Mouse (Mus musculus): ENCODE data around the gene Tln1.
"Not testable (repeated sequence)": the region's sequence is repeated elsewhere in the genome, so short reads cannot be mapped to it uniquely, and the experiment has no call there.

The Tln1 gene

DNA sequence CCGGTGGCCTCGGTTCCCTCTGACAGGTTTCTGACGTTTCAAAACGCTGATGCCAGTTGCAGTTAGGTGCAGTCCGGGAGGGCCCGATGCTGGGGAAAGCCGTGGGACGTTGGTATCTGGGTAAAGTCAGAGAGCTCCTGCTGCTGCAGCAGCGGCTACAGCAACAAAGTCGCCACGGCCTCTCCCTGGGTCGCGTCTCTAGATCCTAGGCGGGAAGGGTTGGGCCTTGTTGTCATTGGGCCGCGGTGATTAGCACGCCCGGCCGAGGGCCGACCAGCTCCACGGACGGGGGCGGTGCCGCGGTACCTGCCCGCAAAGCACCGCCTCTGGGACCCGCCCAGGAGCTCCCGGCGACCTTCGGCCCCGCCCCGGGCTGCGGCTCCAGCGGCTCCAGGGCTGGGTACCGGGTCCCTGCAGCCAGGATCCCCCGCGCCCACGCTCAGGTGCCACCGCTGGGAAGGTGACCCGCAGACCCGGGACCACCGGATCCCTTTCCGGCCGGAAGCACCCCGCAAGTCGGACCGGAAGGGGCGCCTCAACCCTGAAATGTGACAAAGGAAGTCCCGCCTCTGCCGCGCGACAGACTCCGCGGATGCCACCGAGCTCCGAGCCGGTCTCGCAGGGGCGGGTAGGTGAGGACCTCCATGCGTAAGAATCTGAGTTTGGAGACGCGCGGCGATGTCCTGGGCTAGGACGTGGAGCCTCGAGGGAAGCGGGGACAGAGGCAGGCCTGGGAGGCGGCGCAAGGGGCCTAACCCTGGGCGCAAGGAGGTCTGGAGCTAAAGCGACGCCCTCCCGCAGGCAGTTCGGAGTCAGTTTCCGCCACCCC is 16.1 kb upstream of the Tln1 start, which contains the start of the genes Rgp1 and Gba2:
Rgp1 (plus strand) TSS at position 340 of the 829 bp plus-strand sequence.
Gba2 (minus strand) TSS at position 498 of the 829 bp plus-strand sequence.
- DNase-seq (ENCODE audit: low read depth), result no peak

DNA sequence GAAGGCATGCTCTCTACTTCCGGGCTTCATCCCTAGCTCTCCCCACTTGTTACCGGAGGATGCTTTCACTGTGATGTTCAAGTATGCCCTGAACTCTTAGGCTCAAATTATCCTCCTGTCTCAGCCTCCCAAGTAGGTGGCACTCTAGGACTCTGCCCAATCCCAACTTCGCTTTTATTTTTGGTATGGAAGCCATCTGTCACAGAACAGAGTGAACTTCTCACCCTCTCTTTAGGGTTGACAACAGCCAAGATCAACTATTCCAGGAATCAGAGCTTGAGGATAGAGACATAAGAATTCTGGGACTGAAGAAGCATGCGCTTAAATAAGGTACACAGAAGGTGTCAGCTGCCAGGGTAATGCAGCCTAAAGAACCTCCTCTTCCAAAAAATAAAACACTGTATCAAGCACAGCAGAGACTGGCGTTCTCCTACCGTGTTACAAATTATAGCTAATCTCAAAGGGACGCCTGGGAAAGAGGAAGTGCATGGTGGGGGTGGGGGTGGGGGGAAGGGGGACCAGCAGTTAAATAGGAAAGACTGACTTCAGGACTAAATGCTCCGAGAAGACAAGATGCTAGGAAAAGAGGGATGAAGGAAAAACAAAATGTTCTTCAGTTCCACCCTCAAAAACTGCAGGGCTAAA is 14.9 kb upstream of the Tln1 start:
- DNase-seq (ENCODE audit: low read depth), result no peak

DNA sequence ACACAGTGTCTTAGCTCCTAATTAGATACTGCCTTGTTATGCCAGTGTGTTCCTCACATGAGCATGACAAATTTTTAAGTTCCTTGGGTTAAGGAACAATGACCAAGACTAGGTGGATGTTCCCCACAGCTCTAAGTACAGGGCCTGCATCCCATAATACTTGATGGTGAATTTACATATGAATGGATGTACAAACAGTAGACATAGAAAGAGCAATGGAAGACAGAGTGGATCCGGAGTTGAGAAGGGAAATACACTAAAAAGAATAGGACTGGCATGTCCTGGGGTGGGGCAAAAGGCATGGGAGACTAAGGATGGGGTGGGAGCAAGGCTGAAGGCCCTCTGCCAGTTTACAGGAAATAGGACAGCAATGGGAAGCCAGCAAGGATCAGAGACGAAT is 12.9 kb upstream of the Tln1 start:
- DNase-seq (ENCODE audit: low read depth), result no peak

DNA sequence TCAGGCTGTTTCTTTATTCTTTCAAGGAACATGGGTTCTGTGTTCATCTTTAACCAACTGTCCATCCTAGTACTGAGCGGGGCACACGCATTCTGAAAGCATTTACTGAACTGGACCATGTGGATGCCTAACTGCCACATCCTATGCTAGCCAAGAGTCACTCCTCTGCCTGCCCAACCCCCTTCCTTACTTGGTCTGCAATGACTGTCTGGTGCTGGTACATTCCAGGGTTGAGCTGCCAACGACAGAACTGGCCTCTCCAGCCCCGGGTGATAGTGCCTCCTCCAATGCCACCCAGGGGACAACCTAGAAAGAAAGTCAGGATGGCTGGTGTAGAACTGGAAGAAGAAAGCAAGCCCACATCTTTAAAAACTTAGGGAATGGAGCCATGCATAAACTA is 11.1 kb upstream of the Tln1 start:
- DNase-seq (ENCODE audit: low read depth), result no peak

DNA sequence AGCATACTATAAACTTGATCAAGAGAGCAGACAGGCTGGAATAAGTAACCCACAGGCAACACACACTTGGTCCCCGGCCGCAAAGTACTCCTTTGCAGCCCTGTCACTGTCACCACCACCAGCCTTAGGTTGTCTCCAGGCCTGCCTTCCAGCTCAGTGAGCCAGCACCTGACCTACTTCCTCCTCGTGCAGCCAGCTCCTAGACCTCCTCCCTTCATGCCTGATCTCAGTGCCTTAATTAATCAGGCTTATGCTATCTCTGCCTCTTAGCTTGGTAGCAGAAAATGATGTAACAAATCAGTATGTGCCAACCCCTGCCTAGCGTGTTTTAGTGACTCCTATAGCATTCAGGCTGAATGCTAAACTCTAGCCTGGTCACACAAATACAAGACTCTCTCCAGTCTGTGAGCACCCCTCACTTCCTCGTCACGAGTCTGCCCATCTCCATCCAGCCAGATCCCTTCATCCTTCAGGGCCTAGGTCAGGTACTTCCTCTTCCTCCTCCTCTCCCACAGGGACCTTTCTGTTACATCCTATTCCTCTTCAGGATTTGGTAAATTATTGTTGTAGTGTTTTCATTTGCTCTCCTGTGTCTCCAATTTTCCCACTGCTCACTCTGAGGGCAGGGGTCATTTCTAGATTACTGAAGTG is 9.0 kb upstream of the Tln1 start:
- no peak for DNase-seq (ENCODE audit: low read depth)

DNA sequence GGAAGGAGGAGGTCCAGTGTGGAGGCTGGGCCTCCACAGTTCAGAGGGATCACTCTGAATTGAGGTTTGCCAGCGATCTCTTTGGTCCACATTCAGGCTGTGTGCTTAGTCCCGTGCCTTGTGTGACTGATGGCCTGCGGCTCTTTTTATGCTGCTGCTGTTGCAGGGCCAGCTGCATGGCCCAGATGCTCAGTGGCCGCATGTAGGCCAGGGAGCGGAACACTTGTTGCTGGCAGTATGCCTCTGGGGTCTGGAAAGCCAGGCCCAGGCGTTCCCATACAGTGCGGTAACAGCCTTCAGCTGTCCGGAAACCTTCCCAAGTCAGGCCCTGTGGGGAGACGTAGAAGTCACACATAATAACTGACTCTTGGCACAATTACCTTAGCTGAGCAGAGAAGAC is 4.6 kb upstream of the Tln1 start:
- no peak for DNase-seq (ENCODE audit: low read depth)

DNA sequence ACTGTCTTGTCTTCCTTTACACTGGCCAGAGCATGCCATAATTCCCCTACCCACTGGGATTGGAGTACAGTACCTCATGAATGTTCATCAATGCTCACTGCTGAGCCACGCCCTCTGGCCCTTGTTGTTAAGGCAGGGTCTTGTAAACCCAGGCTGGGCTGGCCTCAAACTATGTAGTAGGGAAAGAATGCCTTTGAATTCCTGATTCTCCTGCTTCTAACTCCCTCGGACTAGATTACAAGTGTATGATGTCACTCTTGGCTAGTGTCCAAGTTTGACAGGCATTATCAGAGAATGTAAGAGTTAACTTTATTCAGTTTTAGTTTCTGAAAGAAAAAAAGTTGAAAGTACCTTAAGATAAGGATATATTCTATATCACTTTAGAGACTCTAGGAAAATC is 1.7 kb upstream of the Tln1 start:
- DNase-seq (ENCODE audit: low read depth), result no peak

DNA sequence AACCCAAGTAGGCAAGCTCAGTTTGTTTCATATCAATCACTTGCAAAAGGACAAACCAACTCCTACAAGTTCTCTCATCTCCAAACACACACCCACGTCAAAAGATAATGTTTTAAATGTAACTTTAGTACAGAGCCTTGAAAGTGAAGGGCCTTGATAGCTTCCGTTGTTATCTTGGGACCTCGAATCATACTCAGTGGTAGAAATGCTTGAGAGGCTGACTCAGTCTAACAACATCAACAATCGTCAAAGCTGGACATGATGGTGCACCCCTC is 1.0 kb upstream of the Tln1 start:
- DNase-seq (ENCODE audit: low read depth), result no peak

DNA sequence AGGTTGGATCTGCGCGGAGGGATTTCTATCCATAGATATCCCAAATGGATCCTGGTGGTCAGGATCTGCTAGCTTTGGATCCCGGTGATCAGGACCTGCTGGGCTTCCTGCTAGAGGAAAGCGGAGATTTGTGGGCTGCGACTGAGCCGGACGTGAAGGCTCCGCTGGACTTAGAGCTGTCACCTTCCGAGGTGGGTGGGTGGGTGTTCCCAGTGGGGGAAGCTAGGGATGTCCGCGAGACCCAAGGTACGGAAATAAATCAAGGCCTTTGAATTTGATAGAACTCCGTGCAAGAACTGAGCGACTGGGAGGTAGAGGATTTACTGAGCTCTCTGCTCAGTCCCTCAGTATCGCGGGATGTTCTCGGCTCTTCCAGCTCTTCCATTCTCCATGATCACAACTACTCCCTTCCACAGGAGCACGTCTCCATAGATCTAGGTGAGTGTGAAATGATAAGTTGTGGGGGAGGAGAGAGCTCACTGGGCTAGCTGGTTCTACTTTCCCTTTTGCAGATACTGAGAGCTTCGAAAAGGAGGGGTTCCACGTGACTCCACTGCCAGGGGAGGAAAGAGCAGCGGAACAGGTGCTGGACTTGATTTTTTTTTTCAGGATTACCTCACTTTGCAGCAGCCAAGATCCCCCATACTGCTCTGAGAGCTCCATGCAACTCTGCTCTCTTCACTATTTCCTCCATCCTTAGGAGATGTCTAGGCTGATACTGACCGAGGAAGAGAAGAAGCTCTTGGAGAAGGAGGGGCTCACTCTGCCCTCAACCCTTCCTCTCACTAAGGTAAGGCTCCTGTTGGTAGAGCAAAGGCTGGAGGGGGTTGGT is 494 bp upstream of the Tln1 start:
- no peak for DNase-seq (ENCODE audit: low read depth)

DNA sequence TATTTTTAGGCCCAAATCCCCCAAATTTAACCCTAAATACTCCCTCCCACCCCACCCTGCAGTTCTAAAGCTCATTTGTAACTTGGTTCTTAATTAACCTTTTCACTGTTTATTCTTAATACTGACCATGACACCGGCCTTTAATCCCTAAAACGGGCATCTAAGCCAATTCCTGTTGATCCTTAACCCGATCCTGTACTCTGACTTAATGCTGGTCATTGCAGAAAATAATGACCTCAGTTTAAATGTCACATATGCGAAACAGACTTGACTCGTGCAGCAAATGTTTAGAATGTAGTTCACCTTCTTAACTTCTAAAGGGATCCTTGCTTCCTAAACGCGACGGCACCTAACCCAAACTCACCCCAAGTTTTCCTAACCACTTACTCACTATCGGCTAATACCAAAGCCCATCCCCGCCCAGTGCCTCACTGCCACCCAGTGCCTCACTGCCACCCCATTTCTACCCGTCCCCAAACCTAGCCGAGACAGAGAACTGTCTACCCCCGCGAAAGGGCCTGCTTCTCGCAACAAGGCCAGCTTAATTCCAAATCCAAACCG is 975 bp downstream of the Tln1 start:
- no peak for DNase-seq (ENCODE audit: low read depth)

DNA sequence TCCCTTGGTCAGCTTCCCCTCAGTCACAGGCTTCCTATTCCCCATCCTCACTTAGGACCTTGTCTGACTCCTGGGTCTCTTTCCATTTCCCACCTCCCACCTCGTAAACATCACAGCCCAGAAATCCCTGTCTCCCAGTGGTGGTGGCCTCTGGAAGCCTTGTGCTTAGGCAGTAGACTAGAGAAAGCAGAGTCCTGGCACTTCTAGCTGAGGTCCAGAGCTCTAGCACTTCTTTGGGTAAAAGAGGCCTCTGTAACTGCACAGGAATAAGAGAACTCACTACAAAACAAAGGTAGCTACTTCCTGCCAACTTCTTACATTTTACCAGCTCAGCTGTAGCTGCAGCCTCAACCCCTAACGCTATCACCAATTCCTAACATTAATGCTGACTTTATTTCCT is 1.5 kb downstream of the Tln1 start:
- no peak for DNase-seq (ENCODE audit: low read depth)

DNA sequence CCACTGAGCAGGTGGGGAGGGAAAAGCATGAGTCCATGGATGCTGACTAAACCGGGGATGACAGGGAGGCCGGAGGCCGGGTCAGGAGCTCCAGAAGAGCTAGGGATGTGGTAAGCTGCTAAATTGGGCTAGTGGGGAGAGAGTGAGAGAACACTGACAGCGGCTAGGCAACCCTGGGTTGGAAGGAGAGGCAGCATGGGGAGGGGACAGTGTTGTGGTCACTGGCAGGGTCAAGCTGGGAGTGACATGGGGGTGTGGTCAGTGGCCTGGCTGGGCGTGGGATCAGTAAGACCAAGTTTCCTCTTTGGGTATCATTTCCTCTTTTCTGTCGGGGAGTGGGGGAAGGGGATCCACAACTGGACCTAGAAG is 2.3 kb downstream of the Tln1 start:
- DNase-seq (ENCODE audit: low read depth), result no peak

DNA sequence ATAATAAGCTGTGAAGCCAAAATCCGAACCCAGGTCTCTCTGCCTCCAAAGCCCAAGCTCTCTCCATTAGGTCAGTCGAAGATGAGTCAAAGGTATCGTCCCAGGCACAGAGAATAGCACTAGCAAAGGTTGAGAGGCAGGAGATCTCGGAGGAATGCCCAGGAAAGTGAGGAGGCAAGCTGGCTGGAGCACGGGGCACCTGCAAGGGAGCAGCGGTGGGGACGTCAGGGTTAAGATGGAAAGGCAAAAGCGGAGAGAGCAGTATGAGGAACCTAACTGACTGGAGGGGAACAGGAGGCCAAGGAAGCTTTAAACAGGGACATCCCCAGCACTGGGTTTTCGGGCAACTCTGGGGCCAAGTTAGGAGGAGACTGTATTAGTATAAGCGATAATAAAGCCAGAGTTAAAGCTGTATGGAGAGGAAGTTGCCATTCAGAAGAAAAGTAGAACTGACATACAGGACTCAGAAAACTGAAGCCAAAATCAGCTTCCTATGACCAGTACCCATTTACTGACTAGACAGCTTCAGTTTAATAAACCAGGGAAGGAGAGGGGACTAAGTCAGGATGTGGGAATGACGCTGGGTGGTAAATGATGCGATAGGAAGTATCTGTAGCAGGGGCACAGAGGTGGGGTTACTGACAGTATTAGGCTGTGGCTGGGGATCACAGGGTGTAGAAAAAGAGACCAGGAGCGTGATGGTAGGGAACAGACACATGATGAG is 2.8 kb downstream of the Tln1 start:
- DNase-seq (ENCODE audit: low read depth), result no peak

DNA sequence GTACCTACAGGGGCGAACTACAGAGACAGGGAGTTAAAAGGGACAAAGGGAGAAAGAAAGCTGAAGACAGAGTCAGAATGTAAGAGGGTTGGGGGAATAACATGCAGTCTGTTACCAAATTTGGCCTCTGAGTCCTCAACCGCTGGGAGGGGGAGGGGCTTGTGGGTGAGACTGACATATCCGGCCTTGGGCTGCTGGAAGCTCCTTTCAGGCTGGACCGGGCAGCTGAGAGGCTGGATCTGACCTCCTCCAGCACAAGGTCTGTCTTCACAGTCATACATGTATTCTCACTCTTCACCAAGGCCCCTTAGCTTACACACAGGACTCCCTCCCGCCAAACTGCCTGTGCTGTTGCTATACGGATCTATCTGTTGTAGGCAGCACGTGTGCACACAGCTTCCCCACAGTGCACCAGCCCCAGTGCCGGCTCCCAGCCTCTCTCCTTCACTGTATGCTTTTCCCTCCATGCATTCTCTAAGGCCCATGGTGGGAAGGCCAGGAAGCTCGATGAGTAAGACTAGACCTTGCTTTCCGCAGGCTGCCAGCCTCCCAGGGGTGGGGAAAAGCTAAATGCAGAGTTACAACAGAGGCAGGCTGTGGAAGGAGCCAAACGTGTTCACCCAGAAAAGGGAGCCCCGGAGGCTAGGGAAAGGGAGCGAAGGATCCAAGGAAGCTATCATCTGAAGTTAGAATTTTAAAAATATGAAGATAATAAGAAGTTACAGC is 3.7 kb downstream of the Tln1 start:
- peak; percentile 56 for DNase-seq (ENCODE audit: low read depth)

DNA sequence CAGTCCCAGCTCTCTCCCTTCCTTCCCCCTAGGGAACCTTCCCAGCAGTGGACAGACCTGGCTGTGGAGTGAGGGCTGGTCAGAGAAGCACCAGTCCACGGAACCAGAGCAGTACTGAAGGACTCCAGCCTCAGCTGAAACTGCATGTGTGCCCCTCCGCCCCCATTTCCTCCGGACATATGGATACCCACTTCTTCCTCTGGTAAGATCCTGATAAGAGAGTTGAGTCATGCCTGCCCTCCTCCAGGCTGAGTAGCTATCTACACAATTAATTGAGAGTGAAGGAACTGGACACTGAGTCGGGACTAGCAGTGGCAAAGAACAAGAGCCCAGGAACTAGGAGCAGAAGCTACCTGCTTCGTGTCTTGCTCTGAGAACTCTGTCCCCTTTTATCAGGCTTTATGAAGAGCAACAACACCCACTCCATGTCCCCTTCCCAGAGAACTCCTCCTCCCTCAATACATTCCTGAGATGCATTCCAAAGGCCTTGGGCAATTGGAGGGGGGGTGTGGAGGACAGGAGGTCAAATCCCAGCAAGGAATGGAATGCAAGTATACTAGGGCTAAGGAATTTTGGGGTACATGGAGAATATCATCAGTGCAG is 4.4 kb downstream of the Tln1 start:
- no peak for DNase-seq (ENCODE audit: low read depth)

DNA sequence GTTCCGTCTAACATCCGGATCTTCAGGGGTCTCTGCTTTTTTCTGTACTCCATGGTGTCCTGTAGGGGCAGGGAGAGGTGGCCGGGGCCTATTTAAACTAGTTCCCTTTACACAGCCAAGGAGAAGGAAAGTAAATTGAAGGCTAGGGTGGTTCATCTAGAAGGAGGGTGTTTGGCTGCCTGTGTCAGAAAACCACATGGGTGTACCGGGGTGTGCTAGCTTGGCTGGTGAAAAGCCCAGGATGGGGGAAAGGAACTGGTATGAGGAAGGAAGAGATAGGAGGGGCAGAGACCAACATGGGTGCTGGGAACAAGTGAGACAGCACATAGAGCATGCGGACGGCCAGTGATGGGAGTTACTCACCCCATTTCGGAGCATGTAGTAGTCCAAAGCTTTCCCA is 6.6 kb downstream of the Tln1 start:
- DNase-seq (ENCODE audit: low read depth), result no peak

DNA sequence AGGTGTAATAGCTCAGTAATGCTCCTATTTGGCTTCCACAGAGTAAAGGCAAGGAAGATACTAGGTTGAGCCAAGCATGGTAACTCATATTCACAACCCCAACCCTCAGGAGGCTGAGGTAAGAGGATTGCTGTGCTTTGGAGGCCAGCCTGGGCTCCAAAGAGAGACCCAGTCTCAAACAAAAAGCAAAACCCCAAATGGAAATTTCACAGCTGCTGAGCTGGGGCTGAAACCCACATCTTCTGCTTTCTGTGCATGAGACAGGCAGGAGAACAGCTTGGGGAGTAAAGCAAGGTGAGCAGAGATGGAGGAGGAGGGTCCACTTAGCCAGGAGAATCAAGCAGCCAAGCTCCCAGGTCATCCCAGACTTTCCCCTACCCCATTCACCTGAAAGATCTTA is 8.6 kb downstream of the Tln1 start:
- DNase-seq (ENCODE audit: low read depth), result no peak

DNA sequence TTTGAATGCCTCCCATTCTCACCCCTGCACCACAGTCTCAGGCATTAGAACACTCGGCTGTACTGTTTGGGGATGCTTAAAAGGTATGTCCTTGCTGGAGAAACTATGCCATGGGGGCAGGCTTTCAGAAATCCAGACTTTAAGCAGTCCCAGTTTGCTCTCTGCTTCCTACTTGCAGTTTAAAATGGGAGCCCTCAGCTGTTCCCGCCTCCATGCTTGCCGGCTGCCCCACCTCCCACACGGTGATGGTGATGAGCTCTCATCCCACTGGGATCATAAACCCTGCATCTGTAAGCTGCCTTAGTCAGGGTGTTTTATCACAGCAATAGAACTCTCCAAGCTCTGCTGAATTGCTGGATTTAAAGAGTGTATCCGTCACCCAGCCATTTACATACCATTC is 10.1 kb downstream of the Tln1 start:
- no peak for DNase-seq (ENCODE audit: low read depth)

DNA sequence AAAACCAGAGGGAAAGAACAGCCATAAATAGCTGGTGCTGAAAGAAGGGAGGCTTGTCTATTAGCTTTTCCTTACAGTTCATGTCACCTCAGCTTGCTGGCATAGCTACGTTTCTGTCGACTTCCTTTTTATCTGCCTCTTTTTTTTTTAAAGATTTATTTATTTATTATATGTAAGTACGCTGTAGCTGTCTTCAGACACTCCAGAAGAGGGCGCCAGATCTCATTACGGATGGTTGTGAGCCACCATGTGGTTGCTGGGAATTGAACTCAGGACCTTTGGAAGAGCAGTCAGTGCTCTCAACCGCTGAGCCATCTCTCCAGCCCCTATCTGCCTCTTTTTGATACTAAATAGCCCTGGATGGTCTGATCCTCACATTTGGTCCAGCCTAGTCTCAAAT is 10.6 kb downstream of the Tln1 start:
- DNase-seq (ENCODE audit: low read depth), result not testable (repeated sequence)

DNA sequence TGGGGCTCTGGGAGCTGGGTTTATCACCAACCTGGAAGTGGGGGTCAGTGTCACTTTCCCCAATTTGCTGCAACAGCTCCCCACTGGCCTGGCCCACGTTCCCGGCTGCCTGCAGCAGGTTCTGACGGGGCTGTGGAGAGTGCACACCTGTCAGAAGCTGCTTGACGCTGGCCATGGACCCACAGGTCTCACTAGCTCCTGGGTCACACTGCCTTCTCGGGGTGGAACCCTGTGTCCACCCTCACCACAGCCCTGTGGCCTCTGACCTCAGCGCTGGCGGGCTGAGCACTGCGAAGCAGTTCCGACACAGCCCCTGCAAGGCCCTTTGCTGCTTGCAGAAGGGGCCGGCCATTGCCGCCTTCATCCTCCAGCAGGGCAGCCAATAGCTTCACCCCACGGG is 13.4 kb downstream of the Tln1 start:
- no peak for DNase-seq (ENCODE audit: low read depth)

DNA sequence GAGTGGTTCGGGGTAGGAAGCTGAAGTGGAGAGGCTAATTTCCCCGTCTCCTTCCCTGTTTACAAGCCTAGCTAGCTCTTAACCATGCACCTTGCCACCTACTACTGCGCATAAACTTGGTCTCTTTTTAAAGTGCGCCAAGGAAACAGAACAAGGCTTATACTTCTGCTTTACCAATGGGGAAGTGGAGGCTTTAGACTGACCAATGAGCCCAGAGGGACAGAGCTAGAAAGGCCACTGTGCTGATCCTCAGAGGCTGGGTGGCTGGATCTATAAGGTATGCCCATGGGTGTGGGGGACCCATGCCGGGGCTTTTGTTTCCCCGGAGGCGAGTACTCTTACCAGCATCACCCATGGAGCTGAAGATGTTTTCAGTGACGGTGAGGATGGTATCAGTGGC is 15.3 kb downstream of the Tln1 start:
- DNase-seq (ENCODE audit: low read depth), result no peak
